Mouse (Mus musculus) ovary, postnatal 14 days (tissue): Measurements from ENCODE around the gene Eif4b.

Experiments
- DNase-seq: peaks from one replicate; pipeline ENCODE4 v3.0.0; 2022; ENCODE audit warnings: low spot score

Eif4b gene

DNA sequence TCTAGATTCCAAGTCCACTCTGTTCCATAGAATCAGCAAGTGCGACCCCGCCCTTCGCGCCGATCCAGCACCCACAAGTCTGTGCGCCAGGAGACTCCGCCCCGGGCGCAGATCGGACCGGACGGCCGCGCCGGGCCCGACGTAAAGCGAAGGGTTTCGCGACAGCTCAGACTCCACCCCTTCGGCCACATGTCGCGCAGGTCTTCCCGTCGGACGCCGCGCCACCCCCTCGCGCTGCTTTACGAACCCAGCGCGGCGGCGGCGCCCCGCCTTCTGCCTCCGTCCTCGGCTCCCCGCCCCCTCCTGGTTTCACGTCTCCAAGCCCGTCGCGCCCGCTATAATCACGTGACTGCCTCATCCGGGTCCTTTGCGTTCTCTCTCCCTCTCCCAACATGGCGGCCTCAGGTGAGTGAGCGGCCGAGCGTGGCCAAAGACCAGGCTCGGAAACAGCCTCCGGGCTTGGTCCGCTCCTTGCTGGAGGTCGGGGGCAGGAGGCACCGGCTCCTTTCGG lies at the start of gene Eif4b:
Gene Eif4b, plus strand, starts transcription at position 215 of the 511 bp plus-strand sequence.
- peak; percentile 96 for DNase-seq

DNA sequence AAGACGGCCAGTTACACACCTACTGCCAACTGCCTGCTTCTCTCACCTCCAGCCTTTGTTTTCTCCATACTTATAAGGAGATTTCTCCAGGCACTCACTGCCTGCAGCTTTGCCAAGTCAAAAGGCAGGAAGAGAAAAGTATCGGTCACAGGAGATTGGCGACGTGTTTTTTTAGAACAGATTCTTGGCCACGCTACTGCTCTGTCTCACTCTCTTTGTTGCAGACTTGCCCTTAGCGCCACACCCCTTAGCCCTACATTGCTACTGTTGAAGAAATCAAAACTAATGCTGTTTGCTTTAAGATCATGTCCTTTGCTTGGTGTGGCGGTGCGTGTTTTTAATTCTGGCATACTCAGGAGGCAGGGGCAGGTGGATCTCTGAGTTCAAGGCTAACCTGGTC lies 49.7 kb upstream of the Eif4b start:
- no peak for DNase-seq

DNA sequence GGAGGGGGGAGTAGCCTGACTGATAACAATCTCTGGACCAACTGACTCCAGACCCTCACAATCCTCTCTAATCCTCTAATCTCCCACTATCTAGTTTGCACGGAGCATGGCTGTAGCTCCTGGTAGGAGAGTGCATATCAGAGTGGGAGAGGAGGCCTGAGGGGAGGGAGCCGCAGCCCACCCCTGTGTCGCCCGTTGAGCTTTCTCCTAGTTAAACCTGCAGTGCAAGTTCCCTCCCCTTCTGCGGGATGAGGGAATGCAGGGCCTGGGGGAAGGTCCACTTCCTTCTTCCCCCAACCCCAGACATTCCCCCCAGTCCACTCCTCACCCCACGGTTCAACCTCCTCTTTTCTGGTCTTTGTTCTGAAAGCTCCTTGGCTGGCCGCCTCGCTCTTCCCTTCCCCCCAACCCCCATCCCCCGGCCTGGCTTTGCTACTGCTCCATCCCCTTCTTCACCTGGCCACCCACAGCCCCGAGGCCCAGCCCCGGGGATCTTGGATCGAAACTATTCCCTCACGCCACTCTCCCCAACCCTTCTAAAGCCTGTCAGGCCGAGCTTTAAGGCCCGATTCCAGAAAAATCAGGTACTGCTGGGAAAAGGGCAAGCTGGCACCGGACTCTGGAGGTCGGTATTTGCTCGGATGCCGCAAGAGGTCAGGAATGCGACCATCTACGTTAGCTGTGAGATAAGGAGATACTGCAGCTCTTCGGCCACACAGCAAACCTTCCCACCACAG lies 48.3 kb upstream of the Eif4b start:
- DNase-seq: no peak

DNA sequence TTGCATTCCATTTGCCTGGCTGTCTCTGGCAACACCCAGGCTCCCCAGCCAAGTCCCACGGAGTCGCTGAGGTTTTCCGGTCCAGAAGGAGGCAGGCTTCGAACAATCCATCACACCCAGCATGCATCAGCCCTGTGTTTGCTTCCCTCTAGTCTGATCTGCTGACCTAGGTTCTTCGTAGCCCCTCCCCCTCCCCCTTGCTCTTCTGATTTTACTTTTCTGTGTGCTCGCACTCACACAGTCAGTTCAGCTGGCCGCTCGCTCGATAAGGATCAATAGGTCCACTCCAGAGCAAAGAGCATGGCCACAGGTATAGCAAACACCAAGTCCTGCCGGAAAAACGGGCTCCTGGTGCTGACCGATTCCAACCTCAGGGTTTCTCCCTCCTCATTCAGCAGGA lies 47.1 kb upstream of the Eif4b start:
- DNase-seq: no peak

DNA sequence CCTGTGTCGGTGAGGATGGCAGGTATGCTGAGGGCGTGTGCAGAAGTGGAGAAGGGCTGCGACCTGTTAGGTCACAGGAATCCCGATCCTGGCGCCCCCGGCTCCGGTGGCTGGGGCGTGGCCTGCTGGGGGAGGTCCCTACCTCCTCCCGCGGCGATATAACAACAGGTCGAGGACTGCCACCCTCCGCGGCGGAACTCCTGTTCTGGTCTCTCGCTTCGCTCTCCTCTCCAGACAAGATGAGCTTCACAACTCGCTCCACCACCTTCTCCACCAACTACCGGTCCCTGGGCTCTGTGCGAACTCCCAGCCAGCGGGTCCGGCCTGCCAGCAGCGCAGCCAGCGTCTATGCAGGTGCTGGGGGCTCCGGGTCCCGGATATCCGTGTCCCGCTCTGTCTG lies 45.5 kb upstream of the Eif4b start, which contains the start of gene Krt18:
Gene Krt18, plus strand, starts transcription at position 141 of the 400 bp plus-strand sequence.
- no peak for DNase-seq

DNA sequence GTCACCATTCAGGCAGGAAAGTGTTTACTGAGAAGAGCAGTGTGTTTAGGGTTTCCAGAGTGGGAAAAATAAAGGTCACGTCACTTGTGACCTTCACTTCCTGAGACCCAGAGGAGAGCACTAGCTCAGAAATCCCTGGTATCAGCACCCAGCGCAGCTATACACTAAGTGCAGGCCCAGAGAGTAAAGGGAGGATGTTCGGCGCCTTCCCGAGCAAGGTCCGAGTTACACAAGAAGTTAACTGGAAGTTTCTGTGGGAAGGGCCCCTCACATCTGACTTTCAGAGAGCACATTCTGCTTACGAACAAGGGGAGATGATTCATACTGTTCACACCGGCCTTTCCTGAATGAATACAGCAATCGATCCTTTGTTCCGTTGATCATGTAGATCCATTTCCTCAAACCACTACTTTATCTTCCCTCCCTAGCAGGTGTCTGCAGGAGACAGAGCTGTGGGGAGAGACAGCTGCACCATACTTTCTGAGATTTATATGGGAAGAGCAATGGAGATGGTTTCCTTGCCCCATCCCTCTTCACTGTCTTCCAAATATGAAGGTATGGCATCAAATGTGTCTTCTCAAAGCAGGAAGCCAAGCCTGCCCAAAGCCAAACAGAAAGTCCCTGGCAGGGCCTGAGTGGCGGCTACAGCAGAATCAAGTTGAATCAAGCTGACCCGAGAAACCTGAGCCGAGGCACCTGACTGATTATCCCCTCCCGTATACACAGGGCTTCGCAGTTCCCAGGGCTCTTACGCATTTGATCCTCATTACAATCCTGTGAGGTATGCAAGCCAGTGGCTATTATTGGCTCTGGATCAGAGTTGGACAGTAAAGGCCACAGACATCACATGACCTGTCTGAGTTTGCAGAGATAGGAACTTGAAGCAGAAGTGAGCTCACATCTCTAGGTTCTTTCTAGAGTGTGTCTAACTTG lies 39.2 kb upstream of the Eif4b start:
- no peak for DNase-seq

DNA sequence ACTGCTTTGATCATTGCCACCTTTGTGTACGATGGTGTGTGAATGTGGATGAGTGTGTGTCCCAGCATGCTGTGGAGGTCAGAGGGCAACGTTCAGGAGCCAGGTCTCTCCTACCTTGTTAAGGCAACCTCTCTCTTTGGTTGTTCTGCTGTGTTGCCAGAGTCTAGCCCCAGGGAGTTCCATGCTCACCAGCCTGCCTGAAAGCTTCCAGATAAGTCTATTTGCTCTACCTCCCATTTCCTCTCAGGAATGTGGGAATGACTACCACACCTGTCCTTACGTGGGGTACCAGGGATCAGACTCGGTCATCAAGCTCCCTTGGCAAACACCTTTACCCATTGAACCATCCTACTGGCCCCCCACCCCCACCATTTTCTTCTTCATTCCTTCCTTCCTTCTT lies 33.3 kb upstream of the Eif4b start:
- DNase-seq: no peak

DNA sequence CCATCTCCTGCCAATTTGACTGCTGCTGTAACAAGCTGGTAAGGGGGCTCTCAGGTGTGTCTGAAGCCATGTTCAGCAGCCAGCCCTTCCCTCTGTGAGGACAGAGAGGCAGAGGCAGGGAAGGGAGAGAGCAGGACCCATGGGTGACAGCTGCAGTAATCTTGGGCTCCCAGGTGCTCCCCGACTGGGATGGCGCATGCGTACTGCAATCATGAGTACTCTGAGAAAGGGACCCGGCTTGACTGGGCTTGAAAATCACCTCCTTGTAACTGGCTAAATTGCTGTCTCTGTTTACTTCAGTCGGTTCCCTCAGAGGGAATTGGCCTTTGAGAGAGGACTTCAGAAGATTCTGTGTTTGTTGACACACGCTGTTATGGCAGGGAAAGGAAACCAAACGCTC lies 31.6 kb upstream of the Eif4b start:
- DNase-seq: no peak

DNA sequence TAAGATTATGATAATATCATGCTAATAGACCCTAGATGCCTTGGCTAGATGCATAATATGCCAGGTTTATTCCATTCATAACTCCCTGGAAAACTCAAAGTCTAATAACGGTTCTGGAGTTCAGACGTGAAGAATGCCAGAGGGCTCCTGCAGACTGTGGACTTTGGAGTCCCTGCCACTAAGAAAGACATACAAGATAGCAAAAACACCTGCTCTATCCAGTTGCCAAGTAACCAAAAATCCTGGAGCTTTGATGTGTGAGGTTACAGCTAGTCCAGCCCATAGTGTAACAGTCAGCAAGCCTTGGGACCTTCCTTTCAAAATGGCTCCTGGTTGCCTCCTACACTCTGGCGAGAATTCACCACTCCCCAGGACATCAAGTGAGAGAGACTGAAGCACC lies 28.8 kb upstream of the Eif4b start:
- no peak for DNase-seq

DNA sequence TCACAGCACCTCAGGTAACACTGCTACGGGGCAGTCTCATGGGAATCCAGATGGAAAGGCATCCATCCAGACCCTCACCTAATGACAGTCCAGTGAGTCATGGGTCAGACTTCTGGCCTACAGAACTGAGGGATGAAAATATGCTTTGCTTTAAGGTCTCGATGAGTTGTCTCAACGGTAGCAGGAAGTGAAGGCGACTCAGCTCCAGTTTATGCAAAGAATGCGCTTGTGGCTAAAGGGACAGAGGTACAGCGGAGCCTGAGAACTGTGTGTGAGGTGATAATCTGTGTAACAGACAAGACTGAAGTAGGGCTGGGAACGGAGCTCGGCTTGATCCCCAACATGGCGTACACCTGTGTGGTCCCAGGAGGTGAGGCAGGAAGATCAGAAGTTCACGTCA lies 27.9 kb upstream of the Eif4b start:
- DNase-seq: no peak

DNA sequence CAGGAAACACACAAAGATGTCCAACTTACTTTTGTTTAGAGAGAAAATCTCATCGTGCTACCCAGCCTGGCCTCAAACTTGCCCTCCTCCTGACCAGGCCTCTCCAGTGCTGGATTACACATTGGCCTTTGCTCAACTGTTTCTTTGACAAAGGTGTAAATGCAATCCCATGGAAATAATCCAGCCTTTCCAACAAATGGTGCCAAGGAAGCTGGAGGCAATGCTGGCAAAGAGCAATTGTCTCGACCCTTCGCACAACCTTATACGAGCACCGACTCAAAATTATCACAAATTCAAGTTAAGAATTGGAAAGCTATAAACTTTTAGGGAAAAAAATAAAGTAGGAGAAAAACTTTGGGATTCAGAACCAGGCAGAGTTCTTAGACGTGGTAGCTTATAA lies 25.6 kb upstream of the Eif4b start:
- DNase-seq: no peak

DNA sequence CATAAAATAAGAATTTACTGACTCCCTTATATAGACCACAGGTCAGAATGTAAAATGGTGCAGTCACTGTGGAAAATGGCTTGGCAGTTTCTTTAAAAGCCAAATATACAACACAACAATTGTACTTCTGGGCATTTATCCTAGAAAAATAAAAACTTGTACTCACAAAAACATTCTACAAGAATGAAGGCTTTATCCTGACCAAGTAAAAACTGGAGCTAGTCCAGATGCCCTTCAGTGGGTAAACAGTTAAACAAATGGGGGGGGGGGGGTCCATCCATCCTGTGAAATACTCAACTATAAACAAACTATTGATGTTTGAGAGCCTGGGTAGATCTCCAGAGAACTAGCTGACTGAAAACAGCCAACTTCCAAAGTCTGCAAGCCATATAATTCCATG lies 23.7 kb upstream of the Eif4b start:
- no peak for DNase-seq

DNA sequence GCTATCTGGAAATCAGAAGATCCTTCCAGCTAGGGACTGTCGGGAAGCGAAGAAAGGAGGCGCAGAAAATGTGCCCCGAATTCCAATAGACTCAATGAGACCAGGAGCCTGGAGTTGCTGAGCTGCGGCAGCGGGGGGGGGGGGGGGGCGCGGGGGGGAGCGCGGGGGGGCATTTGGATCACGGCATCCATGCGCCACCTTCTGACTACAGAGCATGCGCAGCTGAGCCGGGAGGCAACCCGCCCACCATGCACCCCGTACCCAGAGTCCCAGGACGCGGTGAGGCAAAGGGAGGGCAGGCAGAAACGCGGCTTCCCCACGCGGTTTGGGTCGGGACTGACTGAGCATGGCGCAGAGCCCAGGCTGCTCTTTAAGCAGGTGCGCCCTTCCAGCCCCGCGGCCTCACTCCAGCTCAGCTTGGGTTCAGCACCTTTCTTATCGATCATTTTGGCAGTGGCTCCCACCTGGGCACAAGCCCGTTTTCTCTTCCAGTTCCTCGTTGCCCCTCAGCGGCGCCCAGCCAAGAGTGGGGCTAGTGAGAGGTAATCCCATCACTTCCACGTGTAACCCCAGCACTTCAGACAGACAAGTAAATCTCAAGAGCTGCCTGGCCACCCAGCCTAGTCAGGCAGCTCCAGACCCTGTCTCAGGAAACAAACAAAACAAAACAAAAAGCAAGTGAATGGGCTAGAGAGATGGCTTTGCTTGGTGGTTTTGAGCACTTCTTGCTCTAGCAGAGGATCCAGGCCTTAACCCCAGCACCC lies 21.5 kb upstream of the Eif4b start:
- DNase-seq: peak; percentile 42

DNA sequence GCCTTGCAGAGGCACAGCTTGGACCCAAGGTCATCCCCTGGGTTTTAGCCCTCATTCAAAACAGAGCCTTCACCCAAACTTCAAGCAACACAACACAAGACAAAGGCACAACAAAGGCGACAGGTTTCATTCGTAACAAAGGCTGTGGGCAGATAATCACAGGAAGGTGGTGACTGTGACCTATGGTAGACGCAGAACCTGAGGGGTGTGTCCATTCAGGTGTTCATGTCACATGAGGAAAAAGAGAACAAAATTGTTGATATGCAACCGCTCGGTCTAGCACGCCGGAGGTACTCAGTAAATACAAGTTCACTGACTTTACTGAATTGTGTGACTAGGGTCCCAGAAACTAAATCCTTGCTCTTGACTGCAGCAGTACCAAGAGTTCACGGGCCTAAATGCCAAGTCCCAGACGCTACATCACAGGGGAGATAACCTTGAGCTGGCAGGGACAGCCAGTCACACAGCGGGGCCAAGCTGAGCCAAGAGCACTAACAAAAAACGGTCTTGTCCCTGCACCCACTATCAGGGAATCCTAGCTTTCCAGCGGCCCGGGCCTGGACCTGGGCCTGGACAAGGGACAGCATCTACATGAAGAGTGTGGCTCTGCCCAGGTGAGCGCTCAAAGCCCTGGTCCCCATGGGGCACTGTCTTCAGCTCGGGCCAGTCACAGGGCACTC lies 16.9 kb upstream of the Eif4b start:
- DNase-seq: no peak

DNA sequence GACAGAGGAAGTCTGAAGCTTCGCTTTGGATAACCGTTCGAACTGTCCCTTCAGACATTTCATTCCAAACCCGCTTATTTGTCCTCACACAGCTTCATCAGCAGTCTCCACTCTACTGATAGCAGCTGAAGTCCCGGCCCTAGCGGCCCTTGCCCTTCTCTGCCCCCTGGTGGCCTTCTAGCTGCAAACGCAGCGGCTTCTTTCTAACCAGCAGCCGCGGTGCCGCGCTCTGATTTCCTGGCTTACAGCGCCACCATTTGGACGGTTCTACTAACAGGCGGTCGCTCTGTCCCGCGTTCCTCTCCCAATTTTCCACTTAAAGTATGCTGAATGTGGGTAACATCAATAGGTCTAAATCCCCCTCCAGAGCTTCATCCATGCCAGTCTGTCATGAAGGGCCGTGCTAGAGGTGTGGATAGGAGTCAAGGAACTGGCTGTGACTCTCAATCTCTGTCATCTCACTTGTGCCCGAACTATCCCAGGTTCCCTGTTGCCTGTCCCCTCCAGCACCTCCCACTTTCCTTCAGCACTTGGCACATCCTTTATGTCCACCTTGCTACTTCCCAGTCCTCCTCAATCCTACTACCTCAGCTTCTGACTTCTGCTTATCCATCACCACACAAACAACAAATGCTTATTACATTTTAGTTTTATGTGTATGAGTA lies 7.8 kb upstream of the Eif4b start:
- DNase-seq: peak; percentile 95

DNA sequence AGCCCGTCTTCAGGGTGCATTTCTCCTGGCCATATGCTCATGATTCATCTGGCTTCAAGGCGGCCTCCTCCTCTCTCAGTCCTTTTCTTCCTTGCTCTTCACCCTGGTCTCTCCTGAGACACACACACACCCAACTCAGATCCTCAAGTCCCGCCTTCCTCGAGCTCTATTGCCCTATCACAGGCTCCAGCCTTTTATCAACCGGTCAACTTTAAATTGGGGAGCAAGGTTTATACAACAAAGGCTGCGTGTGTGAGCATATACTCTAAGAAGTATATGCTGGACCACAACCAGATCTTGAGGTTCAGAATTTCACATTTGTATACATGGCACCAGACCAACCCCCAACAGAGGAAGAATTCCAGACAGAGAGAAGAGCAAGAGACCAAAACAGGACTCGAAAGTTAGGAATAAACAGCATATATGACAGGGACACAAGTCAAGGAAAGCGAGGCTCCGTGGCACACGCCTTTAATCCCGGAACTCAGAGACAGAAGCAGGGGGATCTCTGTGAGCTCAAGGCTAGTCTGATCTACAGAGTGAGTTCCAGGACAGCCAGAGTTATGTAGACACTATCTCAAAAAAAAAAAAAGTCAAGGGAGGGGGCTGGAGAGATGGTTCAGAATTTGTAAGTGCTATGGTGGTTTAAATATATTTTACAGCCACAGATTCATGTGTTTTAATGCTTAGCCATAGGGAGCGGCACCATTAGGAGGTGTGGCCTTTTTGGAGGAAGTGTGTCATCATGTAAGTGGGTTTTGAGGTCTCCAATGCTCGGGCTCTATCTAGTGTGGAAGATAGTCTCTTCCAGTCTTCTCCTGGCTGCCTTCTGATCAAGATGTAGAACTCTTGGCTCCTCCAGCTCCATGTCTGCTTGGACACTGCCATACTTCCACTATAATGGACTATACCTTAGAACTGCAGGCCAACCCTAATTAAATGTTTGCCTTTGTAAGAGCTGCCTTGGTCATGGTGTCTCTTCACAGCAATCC lies 2.8 kb upstream of the Eif4b start:
- no peak for DNase-seq

DNA sequence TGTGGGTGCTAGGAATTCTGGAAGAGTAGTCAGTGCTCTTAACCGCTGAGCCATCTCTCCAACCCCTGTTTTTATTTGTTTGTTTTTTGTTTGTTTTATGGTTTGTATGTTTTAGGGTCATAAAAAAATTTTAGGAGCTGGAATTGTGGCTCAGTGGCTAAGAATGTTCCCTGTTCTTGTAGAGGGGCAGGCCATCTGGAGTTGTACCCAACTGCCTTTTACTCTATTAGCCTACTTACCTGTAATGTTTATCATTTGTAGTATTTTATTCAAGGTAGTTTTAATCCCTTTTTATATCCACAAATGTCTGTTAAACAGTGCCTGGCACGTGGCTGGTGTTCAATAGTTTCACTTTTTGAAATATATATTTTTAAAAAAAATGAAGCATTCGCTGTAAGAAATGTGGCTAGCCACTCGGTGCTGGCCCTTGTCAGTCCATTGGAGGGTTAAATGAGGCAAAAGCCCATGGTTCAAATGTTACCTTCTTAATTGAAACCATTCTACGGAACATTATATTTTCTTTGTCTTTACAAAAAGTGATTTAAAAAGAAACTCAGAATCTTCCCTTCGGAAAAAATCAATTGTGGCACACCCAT lies 512 bp upstream of the Eif4b start:
- no peak for DNase-seq

DNA sequence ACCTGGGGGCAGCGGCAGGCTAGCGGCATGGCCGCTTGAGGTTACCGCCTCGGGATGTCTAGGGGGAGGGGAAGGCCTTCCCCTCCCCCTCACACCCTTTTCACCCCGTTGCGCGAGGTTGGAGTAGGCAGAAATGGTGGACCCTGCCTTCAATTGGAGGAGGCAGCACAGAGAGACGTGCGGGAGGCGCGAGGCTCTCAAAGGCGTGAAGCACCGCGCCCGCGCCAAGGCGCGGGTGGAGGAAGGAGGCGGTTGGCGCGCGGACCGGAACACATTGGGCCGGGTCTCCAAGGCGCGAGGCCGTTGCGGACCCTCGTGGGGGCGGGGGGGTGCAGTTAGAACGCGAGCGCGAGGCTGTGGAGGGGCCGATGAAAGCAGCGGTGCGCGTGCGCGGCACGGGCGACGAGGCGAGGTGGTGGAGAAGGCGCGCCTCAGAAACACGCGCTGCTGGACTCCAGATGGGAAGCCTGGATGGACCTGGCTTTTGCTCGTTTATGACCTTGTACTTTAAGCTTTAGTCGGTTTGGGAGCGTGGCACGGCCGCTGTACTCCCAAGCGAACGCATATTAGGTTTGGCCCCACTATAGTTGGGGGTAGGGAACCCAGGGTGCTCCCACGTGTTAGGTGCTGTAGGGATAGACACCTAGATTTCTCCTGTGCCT lies 628 bp downstream of the Eif4b start:
- peak; percentile 53 for DNase-seq
